Mouse (Mus musculus) embryo, embryonic 10 days (tissue): ENCODE data around the gene R3hdm2.

Experiments
- DNase-seq: peaks from one replicate; pipeline ENCODE4 v3.0.0-alpha.2; 2015; ENCODE audit warnings: low spot score

R3hdm2 gene

GRCm38 (mm10) chr10:127425794-127426193 lies 45.7 kb downstream of the R3hdm2 start:
- DNase-seq, result peak; percentile 22

GRCm38 (mm10) chr10:127426670-127427069 lies 46.5 kb downstream of the R3hdm2 start:
- DNase-seq, result no peak

GRCm38 (mm10) chr10:127427107-127427506 lies 47.0 kb downstream of the R3hdm2 start:
- DNase-seq, result no peak

- DNase-seq, result no peak
Measured at GRCm38 (mm10) chr10:127427987-127428386, 47.9 kb downstream of the R3hdm2 start.

- no peak for DNase-seq
Measured at GRCm38 (mm10) chr10:127429538-127429937, 49.4 kb downstream of the R3hdm2 start.

- DNase-seq, result no peak
Measured at GRCm38 (mm10) chr10:127432466-127432865, 52.3 kb downstream of the R3hdm2 start.

GRCm38 (mm10) chr10:127437354-127438113 lies 57.4 kb downstream of the R3hdm2 start:
- DNase-seq, result no peak

GRCm38 (mm10) chr10:127453701-127454100 lies 73.6 kb downstream of the R3hdm2 start:
- DNase-seq, result no peak

GRCm38 (mm10) chr10:127462411-127463096 lies 82.4 kb downstream of the R3hdm2 start:
- no peak for DNase-seq

- DNase-seq, result peak; percentile 12
Measured at GRCm38 (mm10) chr10:127471281-127471988, 91.3 kb downstream of the R3hdm2 start.

GRCm38 (mm10) chr10:127472722-127473121 lies 92.6 kb downstream of the R3hdm2 start:
- no peak for DNase-seq

- no peak for DNase-seq
Measured at GRCm38 (mm10) chr10:127475175-127475574, 95.0 kb downstream of the R3hdm2 start.

GRCm38 (mm10) chr10:127476541-127476940 lies 96.4 kb downstream of the R3hdm2 start:
- no peak for DNase-seq

GRCm38 (mm10) chr10:127477301-127477700 lies 97.2 kb downstream of the R3hdm2 start:
- DNase-seq, result no peak

GRCm38 (mm10) chr10:127479131-127479530 lies 99.0 kb downstream of the R3hdm2 start:
- DNase-seq, result peak; percentile 44

- DNase-seq, result no peak
Measured at GRCm38 (mm10) chr10:127480833-127481813, 101.0 kb downstream of the R3hdm2 start.

GRCm38 (mm10) chr10:127485235-127485634 lies 105.1 kb downstream of the R3hdm2 start:
- DNase-seq, result no peak

GRCm38 (mm10) chr10:127488856-127489255 lies 108.7 kb downstream of the R3hdm2 start:
- no peak for DNase-seq

GRCm38 (mm10) chr10:127490160-127491127 lies 110.3 kb downstream of the R3hdm2 start:
- DNase-seq, result no peak

GRCm38 (mm10) chr10:127491128-127491512 lies 111.0 kb downstream of the R3hdm2 start:
- DNase-seq, result no peak
